Mouse (Mus musculus) megakaryocyte, embryonic 14.5 days (primary cell): Measurements from ENCODE around the gene Ripply2.

Experiments used
- FLI1 ChIP-seq: IDR thresholded peaks from 2 replicates; pipeline ENCODE4 v1.6.1; 2012; ENCODE audit warnings: low read length, inconsistent platforms, mixed read lengths
- GATA1 ChIP-seq: IDR thresholded peaks from 3 replicates; pipeline ENCODE4 v1.6.1; 2012; ENCODE audit warnings: mixed read lengths, low read length, inconsistent platforms, borderline replicate concordance

- TF ChIP-seq GATA1 (no peak), FLI1 (no peak)
Measured at GRCm38 (mm10) chr9:86980048-86980447, 35.3 kb upstream of the Ripply2 start.
